8 mouse cellular contexts compared by ENCODE assay signal in genomic region chr9:120674855-120675254, GRCm38 (mm10).
A peak's percentile ranks its signal among the peaks of the same experiment; 100 is the strongest.
DNase-seq lines count a peak whose midpoint lies in the region; ATAC-seq and TF ChIP-seq lines count a peak whose summit lies in the region.
"Had no signal": no experiment of that assay in that cellular context is flagged by ENCODE, and none has a peak within 500 bp of the region (broad histone marks: within the 10 kb centered on the region; RNA-seq: fewer than 3 reads in every experiment).

No protein-coding gene starts in this region.

- H3K4me3 ChIP-seq in E14TG2a.4 (replicated peaks; ENCODE audit: low read length): peak overlapping the region; percentile 68
- no peak overlapping the region for H3K4me3 ChIP-seq in midbrain, embryonic 11.5 days (ENCODE audit: low read depth, low read length)

- WGBS in midbrain, embryonic 11.5 days: 0% methylated on average over 11 of the region's 11 CpGs

- TF ChIP-seq CTCF in E14TG2a.4 (conservative IDR thresholded peaks at IDR 0.05; ENCODE audit: low read length): no peak

- peaks cover 28% of the 10 kb centered on the region for H3K27me3 ChIP-seq in E14TG2a.4 (ENCODE audit: insufficient read depth, low read length)
- no peaks in the 10 kb centered on the region; the same call in 1 of the 2 replicates for H3K27me3 ChIP-seq in midbrain, embryonic 11.5 days (ENCODE audit: control insufficient read depth, insufficient read depth, low read length)

- intact Hi-C loops in left cerebral cortex, postnatal 14 days (cut with DNase I): no loop called here

- H3K4me1 ChIP-seq in E14TG2a.4 (replicated peaks; ENCODE audit: low read depth, low read length): peaks cover 77% of the 10 kb centered on the region
- peaks cover 42% of the 10 kb centered on the region for H3K4me1 ChIP-seq in midbrain, embryonic 11.5 days (ENCODE audit: control insufficient read depth, insufficient read depth, low read length)

- ATAC-seq in granulocyte monocyte progenitor cell, adult 5-6 weeks (replicated peaks; ENCODE audit: poor library complexity, severe bottlenecking): peak; percentile 74
- ATAC-seq in midbrain, embryonic 11.5 days (ENCODE audit: low FRiP score): peak; percentile 49; the same call in 1 of the 2 replicates

- peak overlapping the region; percentile 17 for H3K9ac ChIP-seq in midbrain, embryonic 11.5 days (ENCODE audit: low read length)
- H3K9ac ChIP-seq: liver, embryonic 14.5 days had no signal

- H3K36me3 ChIP-seq in E14TG2a.4 (ENCODE audit: insufficient read depth, low read length): no peaks in the 10 kb centered on the region
- no peaks in the 10 kb centered on the region for H3K36me3 ChIP-seq in midbrain, embryonic 11.5 days (ENCODE audit: control insufficient read depth, insufficient read depth, low read length)

- peak; percentile 23 for DNase-seq in CD4-positive helper T cell, adult 2 months (ENCODE audit: low read depth, low spot score)
- peak; percentile 93 for DNase-seq in midbrain, embryonic 11.5 days (ENCODE audit: low spot score, missing footprints)
- no peak for DNase-seq in left cerebral cortex, postnatal 14 days (ENCODE audit: low spot score in 2 of 2)
- DNase-seq in cerebellum, postnatal 36 days: no peak
- DNase-seq in layer of hippocampus, adult 8-10 months (ENCODE audit: low spot score in 2 of 2): no peak

- H3K4me2 ChIP-seq in midbrain, embryonic 11.5 days: peak overlapping the region; percentile 61

- H3K9me3 ChIP-seq in E14TG2a.4 (ENCODE audit: low read length): no peaks in the 10 kb centered on the region
- H3K9me3 ChIP-seq in midbrain, embryonic 11.5 days (ENCODE audit: control insufficient read depth, low read length): no peaks in the 10 kb centered on the region

- H3K27ac ChIP-seq in midbrain, embryonic 11.5 days (ENCODE audit: low read depth, low read length): no peak overlapping the region
- H3K27ac ChIP-seq: liver, embryonic 14.5 days had no signal

Comparison
In these comparisons a context has a peak if more than half of its experiments do, and no peak if none do; other contexts are left out.
1. DNase-seq: peak in CD4-positive helper T cell, adult 2 months (single experiment) and midbrain, embryonic 11.5 days (single experiment); none in left cerebral cortex, postnatal 14 days (0 of 2), cerebellum, postnatal 36 days (0 of 2) and layer of hippocampus, adult 8-10 months (0 of 2).